Mouse (Mus musculus) MEL-GATA-1-ER (cell line): ENCODE results near the gene Ibsp.

Source experiments
- DNase-seq: peaks from one replicate; pipeline ENCODE4 v3.0.0-alpha.2; 2012; ENCODE audit warnings: low read depth; ENCODE audit errors: extremely low read depth

Gene Ibsp

DNA sequence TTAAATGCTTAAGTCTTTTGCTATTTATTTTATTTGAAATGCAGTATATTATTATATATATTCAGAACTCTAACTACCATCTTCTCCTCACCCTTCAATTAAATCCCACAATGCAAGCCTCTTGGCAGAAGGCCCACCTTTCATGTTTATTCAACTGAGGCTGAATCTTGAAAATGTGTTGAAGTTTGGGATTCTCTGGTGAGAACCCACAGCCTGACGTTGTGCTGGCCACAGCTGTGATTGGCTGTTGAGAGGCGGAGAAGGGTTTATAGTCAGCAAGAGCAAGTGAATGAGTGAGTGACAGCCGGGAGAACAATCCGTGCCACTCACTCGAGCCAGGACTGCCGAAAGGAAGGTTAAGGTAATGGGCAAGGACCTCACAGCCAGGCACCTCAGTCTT is at the start of gene Ibsp:
TSS of gene Ibsp (plus strand) at position 178 of the 400 bp plus-strand sequence.
- no peak for DNase-seq

DNA sequence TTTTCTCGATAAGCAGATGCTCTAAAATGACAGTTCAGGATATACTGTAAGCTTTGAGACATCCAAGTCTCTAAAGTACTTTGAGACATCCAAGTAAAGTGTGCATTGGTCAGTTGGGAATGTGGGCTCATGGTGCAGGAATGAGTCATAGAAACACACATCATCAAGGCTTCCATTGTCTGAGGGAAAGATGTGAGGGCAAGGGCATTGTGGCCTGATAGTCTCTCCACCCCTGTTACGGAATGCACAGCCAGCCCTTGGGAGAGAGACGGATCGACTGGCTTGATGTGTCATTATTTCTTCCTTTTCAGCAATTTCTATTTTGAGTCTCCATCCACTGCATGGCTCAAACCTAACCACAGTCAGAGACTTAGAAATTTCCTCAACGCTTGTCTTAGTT is 47.2 kb upstream of the Ibsp start:
- DNase-seq: no peak

DNA sequence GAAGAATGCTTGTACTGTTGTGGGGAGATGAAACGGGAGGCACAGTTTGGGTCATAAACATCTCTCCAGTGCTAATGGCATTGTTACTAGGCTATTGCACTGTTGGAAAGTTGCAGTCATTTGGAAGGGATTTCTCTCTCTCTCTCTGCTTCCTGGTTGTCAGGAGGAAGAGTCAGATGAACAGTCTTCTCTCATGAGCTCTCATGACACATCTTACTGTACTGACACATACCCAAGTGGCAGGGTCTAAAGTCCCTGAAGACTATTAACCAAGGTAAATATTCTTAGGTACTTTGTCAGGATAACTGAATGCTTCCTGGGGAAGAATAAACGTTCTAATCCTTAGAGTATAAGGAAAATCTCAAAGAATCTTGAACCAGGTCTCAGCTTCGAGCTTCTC is 42.4 kb upstream of the Ibsp start:
- DNase-seq: no peak

DNA sequence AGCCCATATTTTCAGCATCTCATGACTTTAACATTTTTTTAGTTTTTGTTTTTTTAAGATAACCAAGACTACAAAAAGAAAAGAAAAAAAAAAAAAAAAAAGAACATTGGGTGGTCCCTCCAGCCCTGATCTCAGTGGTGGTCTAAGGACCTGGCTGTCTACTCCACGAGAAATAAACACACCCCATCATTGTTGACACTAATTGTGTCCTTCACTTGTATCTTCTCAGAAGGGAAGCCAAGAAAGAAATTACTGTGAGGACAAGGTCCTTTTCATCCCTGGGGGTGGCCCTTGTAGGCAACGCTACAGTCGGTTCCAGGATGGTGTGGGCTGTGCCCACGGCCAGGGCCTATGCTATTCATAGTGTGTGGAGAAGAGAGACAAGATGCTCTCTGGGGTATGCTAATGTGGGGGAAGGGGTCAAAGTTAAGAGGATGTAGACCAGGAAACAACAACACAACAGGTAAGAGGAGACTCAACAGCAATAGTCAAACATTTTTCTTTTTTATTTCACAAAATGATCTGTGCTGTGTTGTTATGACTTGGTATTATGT is 37.0 kb upstream of the Ibsp start:
- no peak for DNase-seq

DNA sequence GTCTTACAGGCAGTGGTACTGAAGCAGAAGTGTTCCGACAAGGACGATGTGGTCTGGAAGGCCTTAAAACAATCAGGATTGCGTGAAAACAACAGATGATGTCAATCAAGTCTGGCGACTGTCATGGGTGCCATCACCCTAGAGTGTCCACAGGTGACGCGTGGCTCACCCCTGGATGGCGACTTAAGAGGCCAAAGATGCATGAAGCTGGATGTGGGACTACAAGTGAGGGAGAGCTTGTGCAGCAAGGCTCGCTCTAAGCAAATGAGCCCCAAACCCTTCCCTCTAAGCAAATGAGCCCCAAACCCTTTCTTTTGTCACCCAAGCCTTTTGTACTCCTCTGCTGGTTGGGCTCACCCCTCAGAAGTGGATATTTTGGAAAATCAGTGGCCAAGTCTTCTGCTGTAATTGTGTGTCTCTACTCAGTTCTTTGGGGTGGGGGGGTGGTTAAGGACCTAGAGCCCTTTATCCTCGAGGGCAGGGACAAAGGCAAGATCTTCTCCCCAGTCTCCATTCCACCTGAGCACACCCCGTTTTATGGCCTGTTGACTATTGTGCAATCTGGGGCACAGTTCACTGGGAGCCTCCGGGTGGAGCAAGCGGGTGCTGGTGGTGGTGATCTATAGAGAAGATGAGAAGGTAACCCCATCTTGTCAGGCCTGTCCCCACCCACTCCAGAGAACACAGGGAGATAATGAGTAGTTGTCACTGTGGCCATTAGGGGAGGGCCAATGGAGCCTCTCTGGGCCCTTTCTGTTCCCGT is 35.8 kb upstream of the Ibsp start:
- no peak for DNase-seq

DNA sequence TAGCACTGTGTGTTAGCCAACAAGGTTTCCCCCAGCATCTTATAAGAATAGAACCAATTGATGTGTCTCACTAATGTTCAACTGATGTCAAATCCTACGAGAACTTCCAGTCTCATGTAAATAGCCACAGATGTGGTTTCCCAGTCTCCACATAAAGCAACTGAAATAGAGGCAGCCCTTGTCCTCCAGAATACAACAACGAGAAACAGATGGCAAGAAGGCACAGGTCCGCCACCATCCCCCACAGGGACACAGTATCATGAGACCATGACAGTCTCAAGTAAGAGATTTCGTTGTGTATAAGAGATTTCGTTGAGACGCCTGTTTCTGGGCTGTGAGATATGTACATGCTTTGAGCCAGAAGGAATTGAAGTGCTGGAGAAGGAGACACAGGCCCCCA is 4.8 kb upstream of the Ibsp start:
- DNase-seq: no peak

DNA sequence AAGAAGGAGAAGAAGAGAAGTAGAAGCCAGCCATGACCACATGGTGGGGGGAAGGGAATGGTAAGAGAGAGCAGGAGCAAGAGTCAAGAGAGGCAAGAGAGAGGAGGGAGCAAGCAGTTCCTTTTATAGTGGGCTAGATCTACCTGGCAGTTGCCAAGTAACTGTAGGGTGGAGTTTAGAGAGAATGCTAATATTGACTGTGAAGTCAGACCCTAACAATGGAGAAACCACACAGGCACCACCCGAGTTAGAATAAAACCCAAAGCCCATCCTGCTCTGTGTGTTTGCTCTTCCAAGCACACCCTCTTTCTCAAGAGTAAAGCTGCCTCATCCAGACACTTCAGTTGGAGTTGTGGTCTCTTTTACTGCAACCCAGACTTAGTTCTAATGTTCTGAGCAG is 15.1 kb downstream of the Ibsp start:
- no peak for DNase-seq

DNA sequence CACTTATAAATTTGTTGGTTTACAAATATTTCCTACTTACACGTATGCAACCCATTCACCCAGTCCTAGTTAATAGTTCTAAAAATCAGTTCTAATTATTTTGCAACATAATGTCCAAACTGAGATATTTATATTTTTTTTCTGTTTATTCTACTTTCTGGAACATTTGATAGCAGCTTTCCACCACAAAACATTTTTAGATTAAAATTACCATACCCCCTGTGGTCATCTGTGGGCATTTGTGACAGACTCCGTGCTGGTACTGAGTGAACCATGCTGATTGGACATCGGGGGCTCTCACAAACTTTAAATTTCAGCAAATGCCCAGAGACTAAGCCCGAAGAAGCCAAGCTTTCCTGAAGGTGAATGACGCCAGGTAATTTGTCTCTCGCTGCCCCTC is 26.1 kb downstream of the Ibsp start, which contains the start of gene Mepe:
TSS of gene Mepe (plus strand) at position 301 of the 400 bp plus-strand sequence.
- no peak for DNase-seq

DNA sequence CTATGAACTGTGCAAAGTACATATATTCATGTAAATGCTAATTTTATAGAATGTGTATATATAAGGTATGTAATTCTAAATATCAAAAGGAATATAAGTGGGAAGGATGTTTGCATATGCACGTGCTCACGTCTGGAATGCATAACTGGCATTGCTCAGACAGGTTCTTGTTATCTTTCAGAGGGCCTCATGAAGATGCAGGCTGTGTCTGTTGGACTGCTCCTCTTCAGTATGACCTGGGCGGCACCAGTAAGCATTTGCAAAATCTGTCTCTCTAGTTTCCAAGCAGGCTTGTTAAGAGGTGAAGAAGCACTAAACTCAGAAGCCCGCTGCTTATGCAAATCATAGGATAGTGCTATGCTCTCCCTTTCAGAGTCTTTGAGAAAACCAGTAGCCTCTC is 27.9 kb downstream of the Ibsp start:
- DNase-seq: no peak

DNA sequence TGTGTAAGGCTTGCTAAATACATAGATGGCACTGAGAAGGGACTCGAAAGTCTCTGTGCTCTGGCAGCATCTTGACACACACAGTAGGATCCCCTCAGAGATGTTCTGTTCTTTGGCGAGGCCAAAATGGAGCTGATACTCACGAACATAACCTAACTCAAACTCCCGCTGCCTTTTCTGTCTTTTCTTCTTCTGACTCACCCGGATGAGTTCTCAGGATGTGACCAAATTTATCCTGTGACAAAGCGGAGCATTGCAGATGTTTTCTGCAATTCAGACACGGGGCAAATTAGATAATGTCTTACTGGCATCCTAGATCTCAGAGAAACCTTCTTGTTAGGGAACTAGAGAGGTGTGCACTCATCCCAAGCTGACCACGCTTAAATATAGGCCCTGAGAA is 28.4 kb downstream of the Ibsp start:
- no peak for DNase-seq

DNA sequence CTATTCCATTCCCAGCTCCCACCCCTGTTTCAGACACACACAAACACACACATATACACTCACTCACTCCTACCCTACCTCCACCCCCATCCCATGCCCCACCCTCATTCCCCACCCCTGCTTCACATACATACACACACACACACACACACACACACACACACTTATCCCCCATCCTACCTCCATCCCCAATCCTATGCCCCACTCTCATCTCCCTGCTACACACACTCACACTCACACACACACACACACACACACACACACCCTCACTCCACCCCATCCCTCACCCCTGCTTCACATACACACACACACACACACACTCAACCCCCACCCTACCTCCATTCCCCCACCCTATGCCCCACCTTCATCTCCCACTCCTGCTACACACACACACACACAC is 28.9 kb downstream of the Ibsp start:
- DNase-seq: no peak

DNA sequence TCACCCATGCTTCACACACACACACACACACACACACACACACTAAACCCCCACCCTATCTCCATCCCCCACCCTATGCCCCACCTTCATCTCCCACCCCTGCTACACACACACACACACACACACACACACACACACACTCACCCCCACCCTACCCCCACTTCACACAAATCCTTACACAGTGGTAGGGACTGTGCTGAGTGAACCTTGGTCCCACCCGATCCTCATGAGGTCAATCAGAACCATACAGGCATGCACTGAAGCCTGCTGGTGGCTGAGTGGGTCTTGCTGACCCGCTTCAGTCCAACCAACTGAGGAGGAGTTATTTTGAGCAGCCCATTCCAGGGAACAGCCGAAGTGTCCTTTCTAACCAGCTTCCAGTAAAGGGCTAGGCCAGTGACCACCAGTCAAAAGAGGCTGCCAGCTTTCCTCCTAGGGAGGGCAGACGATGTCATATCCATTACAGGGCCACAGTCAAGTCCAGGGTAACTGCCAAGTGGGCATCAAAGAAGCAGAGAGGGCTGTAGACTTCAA is 29.4 kb downstream of the Ibsp start:
- DNase-seq: no peak

DNA sequence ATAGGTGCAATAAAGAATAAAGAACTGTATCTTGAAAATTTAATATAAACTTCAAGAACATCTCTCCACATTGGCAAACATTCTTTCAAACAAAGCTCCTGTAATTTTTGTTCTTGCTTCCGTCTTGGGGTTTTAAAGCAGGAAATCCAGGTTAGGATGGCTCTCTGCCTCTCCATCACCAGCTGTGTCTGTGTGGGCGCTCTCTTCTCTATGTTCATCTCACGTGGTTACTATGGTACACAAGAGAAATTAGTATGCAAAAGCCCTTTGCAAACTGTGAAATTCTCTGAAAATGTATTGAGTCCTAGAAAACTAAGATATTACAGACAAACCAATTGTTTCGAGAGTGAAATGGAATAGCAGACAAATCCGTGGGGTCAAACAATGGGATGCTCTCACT is 30.4 kb downstream of the Ibsp start:
- no peak for DNase-seq

DNA sequence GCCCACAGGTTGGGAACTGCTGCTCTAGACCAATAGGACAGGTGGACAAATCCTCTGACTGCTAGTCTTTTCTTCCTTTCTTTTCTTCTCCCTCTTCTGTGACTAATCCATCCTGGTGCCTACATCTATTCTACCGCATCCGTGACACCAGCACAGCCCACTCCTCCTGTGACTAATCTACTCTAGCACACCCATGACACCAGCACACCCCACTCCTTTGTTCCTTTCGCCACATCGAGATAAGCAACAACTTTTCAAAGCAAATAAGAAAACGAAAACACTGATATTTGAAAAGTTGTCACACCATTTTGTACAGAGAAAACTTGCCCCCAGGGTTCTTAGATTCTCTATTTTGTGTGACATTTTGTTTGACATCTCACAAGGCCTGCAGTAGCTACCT is 31.1 kb downstream of the Ibsp start:
- DNase-seq: no peak

DNA sequence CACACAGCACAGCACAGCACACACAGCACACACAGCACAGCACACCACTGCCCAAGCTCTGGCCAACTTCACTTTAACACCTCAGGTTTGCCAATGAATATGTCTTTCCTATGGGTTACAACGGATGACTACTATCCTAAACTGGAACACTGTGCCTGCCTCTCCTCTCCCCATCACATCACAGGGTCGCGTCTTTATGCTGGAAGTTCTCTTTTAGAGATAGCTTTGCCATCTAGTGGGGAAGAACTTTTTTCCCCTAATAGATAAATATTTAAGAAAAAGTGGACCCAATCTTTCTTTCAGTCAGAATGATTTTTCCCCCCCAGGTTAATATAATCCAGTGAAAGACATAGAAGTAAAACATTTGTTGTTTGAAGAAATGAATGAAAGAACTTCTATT is 33.3 kb downstream of the Ibsp start:
- no peak for DNase-seq

DNA sequence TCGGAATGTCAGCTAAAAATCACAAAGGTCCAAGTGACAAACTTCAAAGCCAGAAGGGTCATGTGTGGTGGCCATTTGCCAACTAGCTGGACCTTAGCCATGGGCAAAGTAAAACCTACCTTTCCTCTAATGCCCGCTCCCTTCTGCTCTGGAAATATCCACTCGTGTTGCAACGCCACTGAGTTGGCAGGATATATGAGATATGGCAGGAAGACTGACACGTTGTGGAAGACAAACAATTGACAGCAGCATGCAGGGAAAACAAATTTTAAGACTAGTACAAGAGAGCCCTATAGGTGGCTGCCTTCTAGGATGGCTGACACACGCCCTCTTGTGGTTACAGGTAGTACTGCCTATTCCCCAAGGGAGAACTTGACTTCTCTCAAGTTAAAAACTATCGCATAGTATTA is 34.3 kb downstream of the Ibsp start:
- peak; percentile 41 for DNase-seq

DNA sequence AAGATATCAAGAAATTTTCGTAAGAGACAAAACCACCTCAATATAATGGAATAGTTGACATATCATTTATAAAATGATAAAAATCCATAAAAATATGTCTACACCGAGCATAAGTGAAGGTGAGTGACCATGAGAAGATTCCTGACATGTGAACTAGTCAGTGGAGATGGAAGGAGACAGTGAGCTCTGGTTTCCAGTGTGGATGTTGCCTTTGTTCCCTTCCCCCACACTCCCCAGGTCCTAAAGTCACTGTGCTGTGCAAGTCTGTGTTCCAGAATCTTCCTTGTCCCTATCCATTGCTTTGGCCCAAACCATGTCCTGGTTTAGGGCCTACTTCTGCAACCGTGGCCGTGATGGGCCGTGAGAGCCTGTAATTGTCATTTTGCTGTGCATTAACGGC is 34.7 kb downstream of the Ibsp start:
- no peak for DNase-seq

DNA sequence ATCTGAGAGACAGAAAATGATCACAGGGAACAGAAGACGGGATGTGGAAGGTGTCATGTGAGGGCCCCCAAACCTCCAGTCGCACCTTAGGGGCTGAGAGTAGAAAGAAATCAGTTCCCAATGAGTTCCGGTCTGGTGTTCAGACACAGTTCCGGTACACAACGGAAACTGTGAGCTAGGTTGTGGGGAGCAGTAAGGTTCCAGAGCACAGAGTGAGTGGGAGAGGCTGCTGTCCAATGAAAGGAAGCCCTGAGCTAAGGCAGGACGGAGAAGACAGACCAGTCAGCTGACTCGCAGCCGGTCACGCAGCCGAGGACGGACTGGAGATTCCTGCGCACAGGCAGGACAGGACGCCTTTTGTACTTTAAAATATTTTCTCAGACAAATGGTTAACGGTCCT is 35.5 kb downstream of the Ibsp start:
- DNase-seq: no peak

DNA sequence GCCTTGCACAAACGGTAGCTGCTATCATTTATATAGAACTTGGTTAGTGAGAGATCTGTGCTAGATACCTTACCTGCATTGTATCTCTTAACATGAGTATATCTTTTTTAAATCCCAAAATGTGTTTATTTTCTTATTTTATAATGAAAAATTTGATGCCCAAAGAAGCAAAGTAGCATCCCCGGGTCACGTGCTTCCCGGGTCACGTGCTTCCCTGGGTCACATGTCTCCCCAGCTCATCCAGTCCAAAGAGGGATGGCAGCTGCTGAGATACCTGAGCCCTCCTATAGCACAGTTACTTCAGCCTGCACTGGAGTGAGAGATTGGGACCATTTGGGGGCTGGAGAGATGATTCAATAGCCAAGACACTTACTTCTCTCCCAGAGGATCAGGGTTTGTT is 37.0 kb downstream of the Ibsp start:
- DNase-seq: no peak

DNA sequence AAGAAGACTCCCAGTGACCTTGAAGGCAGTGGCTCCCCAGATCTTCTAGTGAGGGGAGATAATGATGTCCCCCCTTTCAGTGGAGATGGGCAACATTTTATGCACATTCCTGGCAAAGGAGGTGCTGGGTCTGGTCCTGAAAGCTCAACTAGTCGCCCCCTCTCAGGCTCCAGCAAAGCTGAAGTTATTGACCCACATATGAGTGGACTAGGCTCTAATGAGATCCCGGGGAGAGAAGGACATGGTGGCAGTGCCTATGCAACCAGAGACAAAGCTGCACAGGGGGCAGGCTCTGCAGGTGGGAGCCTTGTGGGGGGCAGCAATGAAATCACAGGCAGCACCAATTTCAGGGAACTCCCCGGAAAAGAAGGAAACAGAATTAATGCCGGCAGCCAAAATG is 38.5 kb downstream of the Ibsp start:
- no peak for DNase-seq

DNA sequence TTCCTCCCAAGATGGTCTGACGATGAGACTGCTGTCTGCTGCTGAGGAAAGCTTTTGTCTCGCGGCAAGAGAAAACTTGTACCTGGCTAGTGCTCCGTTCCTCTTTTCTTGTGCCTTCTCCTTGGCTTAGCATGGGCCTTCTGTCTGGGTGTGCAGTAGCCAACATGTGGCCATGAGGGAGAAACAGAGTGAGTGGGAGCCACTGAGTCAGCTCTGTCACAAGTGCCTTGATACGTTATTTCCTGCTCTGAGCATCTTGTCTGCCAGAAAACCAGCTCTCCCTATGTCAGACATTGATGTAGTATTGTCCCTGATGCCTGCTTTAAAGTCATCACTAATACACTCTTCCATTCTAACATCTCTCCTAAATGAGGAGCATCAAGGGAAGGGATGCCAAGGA is 40.0 kb downstream of the Ibsp start:
- no peak for DNase-seq

DNA sequence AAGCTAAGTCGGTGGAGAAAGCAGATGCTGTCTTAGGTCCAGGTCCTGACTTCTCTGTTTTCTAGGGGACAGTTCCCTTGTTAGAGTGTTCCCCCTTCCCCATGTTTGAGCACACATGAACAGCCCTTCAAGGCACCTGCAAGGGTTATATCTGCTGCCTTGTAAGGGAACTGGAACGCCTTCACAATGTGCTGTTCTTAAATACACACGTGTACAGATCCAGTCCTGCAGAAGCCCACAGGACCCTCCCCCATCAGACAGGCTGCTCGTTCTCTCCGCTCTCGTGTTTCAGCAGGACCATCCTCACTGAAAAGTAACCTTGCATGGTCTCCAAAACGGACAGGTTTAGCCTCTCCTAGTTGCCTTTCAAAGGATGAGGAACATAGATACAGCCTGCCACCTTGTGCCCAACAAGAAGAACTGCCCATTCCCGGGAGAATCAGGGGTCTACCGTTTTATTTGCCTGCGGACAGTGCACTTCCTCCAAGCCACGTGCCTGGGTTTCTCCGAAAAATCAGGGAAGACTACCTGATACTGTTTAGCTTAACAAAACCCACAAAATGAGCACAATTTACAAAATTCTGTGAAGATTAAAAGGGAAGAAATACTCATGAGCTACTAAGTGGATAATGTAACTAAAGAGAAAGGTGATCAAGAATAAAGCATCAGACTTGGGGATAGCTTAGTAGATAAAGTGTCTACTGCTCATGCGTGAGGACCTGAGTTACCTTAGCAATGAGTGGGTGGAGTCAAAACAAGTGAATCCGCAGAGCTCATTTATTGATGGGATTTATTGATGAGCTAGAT is 40.9 kb downstream of the Ibsp start:
- peak; percentile 22 for DNase-seq

DNA sequence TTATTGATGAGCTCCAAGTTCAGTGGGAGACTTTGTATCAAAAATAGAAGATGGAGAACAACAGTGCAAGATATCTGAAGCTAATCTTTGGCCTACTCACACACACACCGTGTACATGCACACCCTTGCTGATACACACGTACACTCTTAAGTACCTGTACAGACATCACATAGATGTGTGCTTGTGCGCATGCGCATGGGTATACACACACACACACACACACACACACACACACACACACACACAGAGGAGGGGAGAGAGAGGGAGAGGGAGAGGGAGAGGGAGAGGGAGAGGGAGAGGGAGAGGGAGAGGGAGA is 41.5 kb downstream of the Ibsp start:
- DNase-seq: no peak
